Mouse (Mus musculus) midbrain, embryonic 13.5 days (tissue): ENCODE results near the gene Adgra1. TPM values are rescaled to one million over a fixed set of nuclear protein-coding genes. Genes with fewer than 3 reads are reported as not detected.

Experiments used
- ATAC-seq: fragments of 200-750 bp; cut with Nextera tagmentation; 2 replicates; pipeline ENCODE4 v1.8.0; 2017; ENCODE audit warnings: mild to moderate bottlenecking, moderate TSS enrichment, moderate library complexity
- H3K27ac ChIP-seq: fragments of 300-500 bp; sonication (generic); 2 replicates; pipeline ENCODE4 v1.5.1; 2015; ENCODE audit warnings: inconsistent platforms, mild to moderate bottlenecking, moderate library complexity
- H3K27me3 ChIP-seq: fragments of 300-500 bp; sonication (generic); 2 replicates; pipeline ENCODE4 v1.6.1; 2015; ENCODE audit warnings: mild to moderate bottlenecking, inconsistent platforms
- H3K36me3 ChIP-seq: fragments of 300-500 bp; sonication (generic); 2 replicates; pipeline ENCODE4 v1.6.1; 2015; ENCODE audit warnings: mild to moderate bottlenecking, inconsistent platforms
- H3K4me1 ChIP-seq: fragments of 300-500 bp; sonication (generic); replicated peaks from 2 replicates; pipeline ENCODE4 v1.6.1; 2015; ENCODE audit warnings: inconsistent platforms
- H3K4me2 ChIP-seq: fragments of 300-500 bp; sonication (generic); replicated peaks from 2 replicates; pipeline ENCODE4 v1.6.1; 2015; ENCODE audit warnings: moderate library complexity, mild to moderate bottlenecking, inconsistent platforms
- H3K4me3 ChIP-seq: fragments of 300-500 bp; sonication (generic); replicated peaks from 2 replicates; pipeline ENCODE4 v1.5.1; 2015; ENCODE audit warnings: mild to moderate bottlenecking, inconsistent platforms
- H3K9ac ChIP-seq: fragments of 300-500 bp; sonication (generic); replicated peaks from 2 replicates; pipeline ENCODE4 v1.6.1; 2015; ENCODE audit warnings: mild to moderate bottlenecking, inconsistent platforms
- H3K9me3 ChIP-seq: fragments of 300-500 bp; sonication (generic); 2 replicates; pipeline ENCODE4 v1.6.1; 2016; ENCODE audit warnings: mild to moderate bottlenecking, inconsistent platforms
- WGBS: fragments of 180-500 bp; shearing (Covaris S2); methylation state at CpG from one replicate; pipeline ENCODE4 v1.1.7; 2015; 5-methylcytosine and 5-hydroxymethylcytosine counted together
- polyA plus RNA-seq: library from polyadenylated mRNA; unstranded; fragments of >200 nt; fragmentation: Nextera tagmentation; extraction: Ambion mirVana; gene quantifications from 2 replicates; pipeline ENCODE4 v1.2.1, GENCODE M21; 2015

Gene Adgra1
- polyA plus RNA-seq, 1 experiment from 2014 or later = 38.8 TPM

DNA sequence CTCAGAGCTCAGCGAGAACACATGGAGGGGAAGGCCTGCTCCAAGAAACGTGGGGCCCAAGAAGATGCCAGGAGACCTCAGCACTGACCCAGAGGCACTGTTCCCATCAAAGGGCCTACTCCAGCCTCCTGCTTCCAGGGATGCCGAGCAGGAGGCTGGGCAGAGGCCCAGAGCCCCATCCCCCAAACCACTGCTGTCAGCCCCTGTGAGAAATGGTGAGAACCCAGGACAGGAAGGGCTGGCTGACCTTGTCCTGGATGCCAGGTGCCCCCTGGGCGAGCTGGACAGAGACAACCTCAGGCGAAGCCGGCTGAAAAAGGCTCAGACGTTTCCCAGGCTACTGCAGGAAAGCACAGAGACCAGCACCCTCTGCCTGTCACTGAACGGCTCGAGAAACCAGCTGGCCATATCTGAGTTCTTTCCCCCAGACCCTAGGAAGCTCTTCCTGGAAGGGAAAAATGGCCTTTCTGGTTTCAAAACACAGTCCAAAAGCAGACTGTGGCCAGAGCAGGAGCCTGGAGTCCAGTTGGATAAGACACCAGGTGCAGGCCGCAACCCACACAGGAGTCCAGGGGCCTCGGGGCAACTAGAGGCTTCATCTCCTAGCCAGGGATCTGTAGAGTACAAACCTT, 76.3 kb downstream of the Adgra1 start:
- Histone ChIP-seq H3K4me2 (no peak overlapping the region), H3K4me3 (no peak overlapping the region), H3K36me3 (no peaks in the 10 kb centered on the region), H3K4me1 (peaks cover 39% of the 10 kb centered on the region), H3K27ac (no peak overlapping the region), H3K9ac (no peak overlapping the region), H3K9me3 (no peaks in the 10 kb centered on the region), H3K27me3 (peaks cover 51% of the 10 kb centered on the region)
- 66% methylated on average over 11 of the region's 11 CpGs for WGBS
- ATAC-seq = no peak

DNA sequence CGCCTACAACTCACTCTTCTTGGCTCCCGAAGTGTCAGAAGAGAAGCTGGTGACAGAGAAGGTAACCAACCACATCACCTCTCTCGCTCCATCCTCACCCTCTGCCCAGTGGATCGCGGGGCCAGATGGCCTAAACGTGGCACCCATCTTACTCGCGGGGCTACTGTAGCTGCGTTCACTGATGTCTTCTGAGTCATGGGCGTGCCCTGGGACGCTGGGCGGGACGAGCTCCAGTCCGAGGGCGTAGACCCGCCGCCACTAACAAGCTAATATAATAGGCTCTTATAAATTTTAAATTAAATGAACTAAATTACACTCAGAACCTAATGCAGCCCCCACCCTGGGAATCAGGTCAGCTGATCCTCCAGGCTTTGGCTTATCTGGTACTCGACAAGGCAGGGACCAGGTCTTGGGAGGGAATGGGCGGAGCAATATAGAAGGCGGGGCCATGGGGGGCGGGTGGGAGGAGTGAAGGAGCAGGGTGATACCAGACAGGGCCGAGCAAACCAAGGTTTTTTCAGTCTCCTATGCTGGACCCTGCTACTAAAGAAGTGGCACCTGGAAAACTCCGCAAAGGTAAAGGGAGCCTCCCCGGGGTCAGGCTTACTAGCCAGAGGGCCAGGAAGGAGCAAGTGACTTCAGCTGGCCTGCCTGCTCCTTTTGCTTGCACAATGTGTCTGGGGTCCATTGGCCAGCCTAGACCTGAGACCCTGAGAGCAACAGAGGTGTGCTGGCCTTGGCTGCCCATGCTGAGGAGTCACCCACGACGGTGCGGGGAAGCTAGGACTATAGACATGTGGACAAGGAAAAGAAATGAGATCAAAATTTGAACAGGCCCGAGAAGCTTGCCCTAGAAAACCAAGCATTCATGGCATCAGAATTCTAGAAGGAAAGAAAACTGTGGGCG, 80.4 kb downstream of the Adgra1 start:
- Histone ChIP-seq H3K9ac (no peak overlapping the region), H3K4me3 (peak overlapping the region; percentile 27), H3K27ac (no peak overlapping the region), H3K36me3 (no peaks in the 10 kb centered on the region), H3K27me3 (peaks cover 76% of the 10 kb centered on the region), H3K9me3 (no peaks in the 10 kb centered on the region), H3K4me1 (peaks cover 18% of the 10 kb centered on the region), H3K4me2 (peak overlapping the region; percentile 49)
- peak; percentile 64 for ATAC-seq
- WGBS = 9% methylated on average over 29 of the region's 29 CpGs

DNA sequence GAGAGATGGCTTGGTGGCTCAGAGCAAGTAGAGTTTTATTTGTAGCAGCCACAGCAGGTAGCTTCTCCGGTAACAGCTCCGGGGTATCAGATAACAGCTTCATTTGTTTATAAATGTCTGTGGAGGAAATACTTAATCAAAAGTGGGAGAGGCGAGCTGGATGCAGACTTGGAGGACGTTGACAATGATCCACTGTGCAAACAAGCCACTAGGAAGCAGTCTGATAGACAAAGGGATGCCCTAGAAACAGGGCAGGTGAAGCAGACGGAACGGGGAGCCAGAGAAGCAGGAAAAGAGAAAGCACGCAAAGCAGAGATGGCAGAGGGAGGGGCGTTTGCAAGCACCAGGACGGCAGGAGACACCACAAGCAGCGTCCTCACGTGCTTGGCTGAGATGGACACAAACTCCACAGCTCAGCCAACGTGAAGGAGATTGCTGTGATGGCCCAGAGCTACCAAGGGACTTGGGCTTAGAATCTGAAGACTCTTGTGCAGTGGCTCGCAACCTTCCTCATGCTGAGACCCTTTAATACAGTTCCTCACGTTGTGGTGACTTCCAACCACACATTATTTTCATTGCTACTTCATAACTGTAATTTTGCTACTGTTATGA, 81.8 kb downstream of the Adgra1 start:
- H3K27me3 ChIP-seq = peaks cover 74% of the 10 kb centered on the region
- no peaks in the 10 kb centered on the region for H3K9me3 ChIP-seq
- ATAC-seq = no peak
- H3K36me3 ChIP-seq = no peaks in the 10 kb centered on the region
- H3K4me1 ChIP-seq = peaks cover 9% of the 10 kb centered on the region
- no peak overlapping the region for H3K27ac ChIP-seq
- 8% methylated on average over 14 of the region's 14 CpGs for WGBS
- H3K9ac ChIP-seq = 0 out of 2 replicates have a peak overlapping the region, but pooled peaks have one; percentile 14
- no peak overlapping the region for H3K4me3 ChIP-seq
- H3K4me2 ChIP-seq = peak overlapping the region; percentile 18; the same call in 1 of the 2 replicates

DNA sequence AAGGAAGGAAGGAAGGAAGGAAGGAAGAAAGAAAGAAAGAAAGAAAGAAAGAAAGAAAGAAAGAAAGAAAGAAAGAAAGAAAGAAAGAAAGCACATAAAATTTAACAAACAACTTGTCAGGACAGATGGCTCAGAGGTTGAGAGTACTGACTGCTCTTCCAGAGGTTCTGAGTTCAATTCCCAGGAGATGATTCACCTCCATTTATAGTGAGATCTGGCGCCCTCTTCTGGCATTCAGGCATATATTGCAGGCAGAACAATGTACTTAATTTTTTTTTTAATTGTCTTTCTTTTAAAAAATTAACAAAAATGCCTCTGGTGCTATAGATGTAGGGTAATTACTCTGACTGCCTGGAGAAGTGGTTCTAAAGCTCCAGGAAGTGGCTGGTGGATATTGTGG, 82.4 kb downstream of the Adgra1 start:
- H3K4me1 ChIP-seq = peaks cover 9% of the 10 kb centered on the region
- H3K9ac ChIP-seq = no peak overlapping the region
- no peak overlapping the region for H3K27ac ChIP-seq
- no peaks in the 10 kb centered on the region for H3K36me3 ChIP-seq
- H3K9me3 ChIP-seq = no peaks in the 10 kb centered on the region
- H3K27me3 ChIP-seq = peaks cover 70% of the 10 kb centered on the region
- no peak for ATAC-seq
- H3K4me3 ChIP-seq = no peak overlapping the region
- H3K4me2 ChIP-seq = no peak overlapping the region
- 0% methylated on average over 1 of the region's 1 CpGs for WGBS

DNA sequence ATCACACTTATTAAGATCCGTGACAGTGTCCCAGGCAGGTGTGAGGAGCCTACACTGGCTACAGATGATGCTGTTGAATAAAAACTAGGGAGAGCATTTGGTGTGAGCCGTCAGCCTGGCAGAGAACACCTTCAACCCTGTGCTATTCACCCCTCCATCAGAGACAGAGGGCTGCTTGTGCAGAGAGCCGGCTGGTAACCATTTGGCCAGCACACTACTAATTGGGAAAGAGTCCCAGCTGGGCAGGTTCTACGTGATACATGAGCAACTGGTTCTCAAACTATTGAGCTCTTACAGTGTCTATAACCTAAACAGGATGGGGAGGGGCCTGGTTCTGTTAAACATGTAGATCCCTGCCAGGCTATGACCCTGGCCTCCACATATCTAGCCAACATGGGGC, 84.3 kb downstream of the Adgra1 start:
- peaks cover 9% of the 10 kb centered on the region for H3K4me1 ChIP-seq
- ATAC-seq = no peak
- no peak overlapping the region for H3K4me3 ChIP-seq
- H3K36me3 ChIP-seq = no peaks in the 10 kb centered on the region
- peaks cover 57% of the 10 kb centered on the region for H3K27me3 ChIP-seq
- H3K9me3 ChIP-seq = no peaks in the 10 kb centered on the region
- no peak overlapping the region for H3K27ac ChIP-seq
- no peak overlapping the region for H3K4me2 ChIP-seq
- no peak overlapping the region for H3K9ac ChIP-seq
- WGBS = 85% methylated on average over 4 of the region's 4 CpGs

Other genes with a start within 250 kb of the Adgra1 start
- 1.1 and 1.6 TPM in 2 replicates for gene Cfap46, start 150.4 kb upstream of the Adgra1 start, polyA plus RNA-seq
- gene Kndc1, start 60.5 kb downstream of the Adgra1 start, polyA plus RNA-seq = 6.0 and 7.2 TPM in 2 replicates
- not detected in 2 replicates for gene Utf1, start 109.6 kb downstream of the Adgra1 start, polyA plus RNA-seq
- 0.75 and 0.96 TPM in 2 replicates for gene 6430531B16Rik, start 144.6 kb downstream of the Adgra1 start, polyA plus RNA-seq
- 3.8 and 4.0 TPM in 2 replicates for gene Adam8, start 158.4 kb downstream of the Adgra1 start, polyA plus RNA-seq
- gene Zfp511, start 202.2 kb downstream of the Adgra1 start, polyA plus RNA-seq = 49.6 and 50.7 TPM in 2 replicates
- 61.1 and 62.9 TPM in 2 replicates for gene Tubgcp2, start 202.5 kb downstream of the Adgra1 start, polyA plus RNA-seq
- 3.6 and 4.4 TPM in 2 replicates for gene Msx3, start 214.9 kb downstream of the Adgra1 start, polyA plus RNA-seq
- gene Caly, start 248.4 kb downstream of the Adgra1 start, polyA plus RNA-seq = 88.6 and 92.6 TPM in 2 replicates